Mouse (Mus musculus) cerebellum, postnatal 14 days (tissue): ENCODE measurements at regions not wholly inside any gene's neighbourhood (a gene's known extent, or its start where the extent isn't known, plus 50 kb on each side); places are given as distances from the start of the nearest gene placed in this dataset.

Experiments
- DNase-seq, 2 experiments: peaks; one replicate each; pipeline ENCODE4 v3.0.0; 2021; ENCODE audit warnings: mixed read lengths in 2 of 2

- DNase-seq = peak; percentile 90 to 94
Observed at GRCm38 (mm10) chr1:102628061-102628460, 2140.3 kb upstream of the Cdh20 start.

GRCm38 (mm10) chr1:102644379-102644778 lies 2123.9 kb upstream of the Cdh20 start:
- DNase-seq = no peak

GRCm38 (mm10) chr1:102687367-102688070 lies 2080.8 kb upstream of the Cdh20 start:
- DNase-seq = no peak

- DNase-seq = no peak
Observed at GRCm38 (mm10) chr1:102716459-102716858, 2051.9 kb upstream of the Cdh20 start.

GRCm38 (mm10) chr1:102733991-102734390 lies 2034.3 kb upstream of the Cdh20 start:
- DNase-seq = no peak

GRCm38 (mm10) chr1:102735392-102735791 lies 2032.9 kb upstream of the Cdh20 start:
- DNase-seq = no peak

GRCm38 (mm10) chr1:102757941-102758340 lies 2010.4 kb upstream of the Cdh20 start:
- DNase-seq = no peak
